In genomic region chr6:103558894-103559225, GRCm38 (mm10) we compare ENCODE assay signal across 7 mouse cellular contexts. TPM values are rescaled to one million over a fixed set of nuclear protein-coding genes. Genes with fewer than 3 reads are reported as not detected.
DNase-seq lines count a peak whose midpoint lies in the region; ATAC-seq lines count a peak whose summit lies in the region.

No protein-coding gene starts in this region.

- no peaks in the 10 kb centered on the region for H3K9me3 ChIP-seq in forebrain, embryonic 14.5 days (replicated peaks; ENCODE audit: control insufficient read depth, low read length)

- peaks cover 12% of the 10 kb centered on the region for H3K4me1 ChIP-seq in forebrain, embryonic 14.5 days (ENCODE audit: control insufficient read depth, insufficient read depth, low read length)

- DNase-seq in right cerebral cortex, adult 18-20 months, result peak; percentile 59
- DNase-seq in right cerebral cortex, postnatal 14 days, result no peak
- DNase-seq in forebrain, embryonic 14.5 days (ENCODE audit: low spot score), result peak; percentile 93
- peak; percentile 42 to 69 for DNase-seq in left cerebral cortex, postnatal 10 days (ENCODE audit: extremely low spot score in 1 of 2, low spot score in 2 of 2)
- no peak for DNase-seq in urinary bladder, adult 18-20 months (ENCODE audit: low spot score in 2 of 2)
- DNase-seq in kidney, adult 8-10 months, result no peak

- 13% methylated on average over 3 of the region's 3 CpGs for WGBS in forebrain, embryonic 14.5 days

- H3K4me3 ChIP-seq in forebrain, embryonic 14.5 days (ENCODE audit: low read depth, low read length), result no peak overlapping the region

- peak overlapping the region; percentile 14; the same call in 1 of the 2 replicates for H3K4me2 ChIP-seq in forebrain, embryonic 14.5 days (ENCODE audit: low read length)

- intact Hi-C loops in left cerebral cortex, postnatal 10 days (cut with DNase I), result no loop called here

- ATAC-seq in forebrain, embryonic 14.5 days, result peak; percentile 86
- no peak for ATAC-seq in activated CD4-positive, CD25-positive, alpha-beta regulatory T cell, adult 4 months

- peak overlapping the region; percentile 22; the same call in 1 of the 2 replicates for H3K27ac ChIP-seq in forebrain, embryonic 14.5 days (ENCODE audit: low read depth, low read length)

- H3K27me3 ChIP-seq in forebrain, embryonic 14.5 days (replicated peaks; ENCODE audit: control insufficient read depth, insufficient read depth, low read length), result no peaks in the 10 kb centered on the region

- H3K36me3 ChIP-seq in forebrain, embryonic 14.5 days (ENCODE audit: control insufficient read depth, insufficient read depth, low read length), result no peaks in the 10 kb centered on the region

- no peak overlapping the region for H3K9ac ChIP-seq in forebrain, embryonic 14.5 days (ENCODE audit: low read length)

RNA-seq across cellular contexts. Expression of gene Chl1, which starts 48.5 kb away (rescaled TPM):
- polyA plus RNA-seq in forebrain, embryonic 14.5 days (2014; fragmentation: Nextera tagmentation; extraction: Ambion mirVana), result 77.0 and 111 TPM in 2 replicates
- 100 to 1,000 TPM; 311 to 349 TPM for total RNA-seq in left cerebral cortex, postnatal 10 days (2021)
- polyA plus RNA-seq in activated CD4-positive, CD25-positive, alpha-beta regulatory T cell, adult 4 months (2017; shearing (Covaris generic)), result not detected

Comparison
In these comparisons a context has a peak if more than half of its experiments do, and no peak if none do; other contexts are left out.
1. DNase-seq: peak in right cerebral cortex, adult 18-20 months (single experiment), forebrain, embryonic 14.5 days (single experiment) and left cerebral cortex, postnatal 10 days (2 of 2); none in right cerebral cortex, postnatal 14 days (single experiment), urinary bladder, adult 18-20 months (0 of 2) and kidney, adult 8-10 months (0 of 2).
2. RNA of gene Chl1, which starts 48.5 kb away (polyA plus RNA-seq): 77.0 to 111 TPM in forebrain, embryonic 14.5 days; not detected in activated CD4-positive, CD25-positive, alpha-beta regulatory T cell, adult 4 months; every median in the first group is over 10 times any median in the second.